Mouse (Mus musculus): ENCODE data around the gene Mlph. TPM values are rescaled to one million over a fixed set of nuclear protein-coding genes. Genes with fewer than 3 reads are reported as not detected.

Mlph gene
- polyA plus RNA-seq, 1 experiment, result 0.24 TPM

GRCm38 (mm10) chr1:90928575-90928934 is 13.7 kb downstream of the Mlph start:
- H3K4me1 ChIP-seq (ENCODE audit: control insufficient read depth, insufficient read depth, low read length), result no peaks in the 10 kb centered on the region
- no peak overlapping the region for H3K4me3 ChIP-seq (ENCODE audit: insufficient read depth, low read length)
- H3K27ac ChIP-seq (ENCODE audit: insufficient read depth, low read depth, low read length), result no peak overlapping the region
- TF ChIP-seq POLR2A (IDR thresholded peaks at IDR 0.05; ENCODE audit: borderline replicate concordance, low read depth, low read length) (no peak), CTCF (IDR thresholded peaks at IDR 0.05; ENCODE audit: low read depth, low read length) (peak; percentile 41; the same call in 1 of the 2 replicates)

- no peak overlapping the region for H3K4me3 ChIP-seq (ENCODE audit: insufficient read depth, low read length)
- TF ChIP-seq CTCF (IDR thresholded peaks at IDR 0.05; ENCODE audit: low read depth, low read length) (no peak), POLR2A (IDR thresholded peaks at IDR 0.05; ENCODE audit: borderline replicate concordance, low read depth, low read length) (no peak)
- no peaks in the 10 kb centered on the region for H3K4me1 ChIP-seq (ENCODE audit: control insufficient read depth, insufficient read depth, low read length)
- H3K27ac ChIP-seq (ENCODE audit: insufficient read depth, low read depth, low read length), result no peak overlapping the region
Measured at GRCm38 (mm10) chr1:90933001-90933400, 18.1 kb downstream of the Mlph start.

GRCm38 (mm10) chr1:90936990-90937389 is 22.1 kb downstream of the Mlph start:
- Histone ChIP-seq H3K4me1 (ENCODE audit: control insufficient read depth, insufficient read depth, low read length) (no peaks in the 10 kb centered on the region), H3K4me3 (ENCODE audit: insufficient read depth, low read length) (no peak overlapping the region), H3K27ac (ENCODE audit: insufficient read depth, low read depth, low read length) (no peak overlapping the region)
- TF ChIP-seq POLR2A (IDR thresholded peaks at IDR 0.05; ENCODE audit: borderline replicate concordance, low read depth, low read length) (no peak), CTCF (IDR thresholded peaks at IDR 0.05; ENCODE audit: low read depth, low read length) (no peak)

GRCm38 (mm10) chr1:90939980-90940379 is 25.1 kb downstream of the Mlph start:
- TF ChIP-seq POLR2A (IDR thresholded peaks at IDR 0.05; ENCODE audit: borderline replicate concordance, low read depth, low read length) (no peak), CTCF (IDR thresholded peaks at IDR 0.05; ENCODE audit: low read depth, low read length) (no peak)
- H3K27ac ChIP-seq (ENCODE audit: insufficient read depth, low read depth, low read length), result no peak overlapping the region

GRCm38 (mm10) chr1:90945171-90945570 is 30.3 kb downstream of the Mlph start:
- TF ChIP-seq POLR2A (IDR thresholded peaks at IDR 0.05; ENCODE audit: borderline replicate concordance, low read depth, low read length) (no peak), CTCF (IDR thresholded peaks at IDR 0.05; ENCODE audit: low read depth, low read length) (no peak)
- Histone ChIP-seq H3K4me1 (ENCODE audit: control insufficient read depth, insufficient read depth, low read length) (no peaks in the 10 kb centered on the region), H3K4me3 (ENCODE audit: insufficient read depth, low read length) (no peak overlapping the region)

More at GRCm38 (mm10) chr1:90939980-90940379, 25.1 kb downstream of the Mlph start:
- H3K4me3 ChIP-seq (ENCODE audit: insufficient read depth, low read length), result no peak overlapping the region
- H3K4me1 ChIP-seq (ENCODE audit: control insufficient read depth, insufficient read depth, low read length), result no peaks in the 10 kb centered on the region

GRCm38 (mm10) chr1:90947252-90947651 is 32.4 kb downstream of the Mlph start:
- Histone ChIP-seq H3K27ac (ENCODE audit: insufficient read depth, low read depth, low read length) (no peak overlapping the region), H3K4me1 (ENCODE audit: control insufficient read depth, insufficient read depth, low read length) (no peaks in the 10 kb centered on the region)

More at GRCm38 (mm10) chr1:90945171-90945570, 30.3 kb downstream of the Mlph start:
- H3K27ac ChIP-seq (ENCODE audit: insufficient read depth, low read depth, low read length), result no peak overlapping the region

GRCm38 (mm10) chr1:90949309-90949708 is 34.4 kb downstream of the Mlph start:
- Histone ChIP-seq H3K4me3 (ENCODE audit: insufficient read depth, low read length) (no peak overlapping the region), H3K27ac (ENCODE audit: insufficient read depth, low read depth, low read length) (no peak overlapping the region), H3K4me1 (ENCODE audit: control insufficient read depth, insufficient read depth, low read length) (no peaks in the 10 kb centered on the region)
- TF ChIP-seq CTCF (IDR thresholded peaks at IDR 0.05; ENCODE audit: low read depth, low read length) (no peak), POLR2A (IDR thresholded peaks at IDR 0.05; ENCODE audit: borderline replicate concordance, low read depth, low read length) (no peak)

More at GRCm38 (mm10) chr1:90947252-90947651, 32.4 kb downstream of the Mlph start:
- TF ChIP-seq POLR2A (IDR thresholded peaks at IDR 0.05; ENCODE audit: borderline replicate concordance, low read depth, low read length) (no peak), CTCF (IDR thresholded peaks at IDR 0.05; ENCODE audit: low read depth, low read length) (no peak)
- H3K4me3 ChIP-seq (ENCODE audit: insufficient read depth, low read length), result no peak overlapping the region

- TF ChIP-seq CTCF (IDR thresholded peaks at IDR 0.05; ENCODE audit: low read depth, low read length) (no peak), POLR2A (IDR thresholded peaks at IDR 0.05; ENCODE audit: borderline replicate concordance, low read depth, low read length) (no peak)
- no peaks in the 10 kb centered on the region for H3K4me1 ChIP-seq (ENCODE audit: control insufficient read depth, insufficient read depth, low read length)
Measured at GRCm38 (mm10) chr1:90951670-90952069, 36.8 kb downstream of the Mlph start.

GRCm38 (mm10) chr1:90952808-90953207 is 37.9 kb downstream of the Mlph start, which contains the start of gene Prlh:
Gene Prlh, plus strand, starts transcription at chr1:90953108.
- H3K27ac ChIP-seq (ENCODE audit: insufficient read depth, low read depth, low read length), result no peak within 1 kb of the TSS
- TF ChIP-seq POLR2A (IDR thresholded peaks at IDR 0.05; ENCODE audit: borderline replicate concordance, low read depth, low read length) (no peak), CTCF (IDR thresholded peaks at IDR 0.05; ENCODE audit: low read depth, low read length) (no peak)
- no peak within 1 kb of the TSS for H3K4me3 ChIP-seq (ENCODE audit: insufficient read depth, low read length)
- no peaks in the 10 kb centered on the region for H3K4me1 ChIP-seq (ENCODE audit: control insufficient read depth, insufficient read depth, low read length)

More at GRCm38 (mm10) chr1:90951670-90952069, 36.8 kb downstream of the Mlph start:
- Histone ChIP-seq H3K4me3 (ENCODE audit: insufficient read depth, low read length) (no peak overlapping the region), H3K27ac (ENCODE audit: insufficient read depth, low read depth, low read length) (no peak overlapping the region)

- Histone ChIP-seq H3K4me1 (ENCODE audit: control insufficient read depth, insufficient read depth, low read length) (no peaks in the 10 kb centered on the region), H3K4me3 (ENCODE audit: insufficient read depth, low read length) (no peak overlapping the region), H3K27ac (ENCODE audit: insufficient read depth, low read depth, low read length) (no peak overlapping the region)
- no peak for TF ChIP-seq CTCF (IDR thresholded peaks at IDR 0.05; ENCODE audit: low read depth, low read length)
- TF ChIP-seq POLR2A (IDR thresholded peaks at IDR 0.05; ENCODE audit: borderline replicate concordance, low read depth, low read length), result no peak
Measured at GRCm38 (mm10) chr1:90953688-90954087, 38.8 kb downstream of the Mlph start.

Data from bone marrow macrophage, adult 2 months (primary cell).